Mouse (Mus musculus) hindbrain, embryonic 14.5 days (tissue): ENCODE results near the gene Men1. TPM values are rescaled to one million over a fixed set of nuclear protein-coding genes. Genes with fewer than 3 reads are reported as not detected.
A peak's percentile ranks its signal among the peaks of the same experiment; 100 is the strongest.
"Not testable (repeated sequence)": the region's sequence is repeated elsewhere in the genome, so short reads cannot be mapped to it uniquely, and the experiment has no call there.

Experiments used
- ATAC-seq: fragments of 200-750 bp; cut with Nextera tagmentation; 2 replicates; pipeline ENCODE4 v1.8.0; 2017; ENCODE audit warnings: moderate number of reproducible peaks, mild to moderate bottlenecking, moderate TSS enrichment, moderate library complexity; ENCODE audit not compliant: low FRiP score
- DNase-seq: peaks from one replicate; pipeline ENCODE4 v3.0.0-alpha.2; 2015; ENCODE audit warnings: low spot score
- H3K27ac ChIP-seq: fragments of 300-500 bp; sonication (generic); 2 replicates; pipeline ENCODE4 v1.5.1; 2014; ENCODE audit warnings: mild to moderate bottlenecking, moderate library complexity
- H3K27me3 ChIP-seq: fragments of 300-500 bp; sonication (generic); 2 replicates; pipeline ENCODE4 v1.6.1; 2014; ENCODE audit warnings: mild to moderate bottlenecking, low read length, mixed read lengths; ENCODE audit not compliant: control insufficient read depth, insufficient read depth
- H3K36me3 ChIP-seq: fragments of 300-500 bp; sonication (generic); replicated peaks from 2 replicates; pipeline ENCODE4 v1.6.1; 2014; ENCODE audit not compliant: control insufficient read depth, insufficient read depth
- H3K4me1 ChIP-seq: fragments of 300-500 bp; sonication (generic); replicated peaks from 2 replicates; pipeline ENCODE4 v1.6.1; 2014; ENCODE audit warnings: antibody characterized with exemption, low read length, mixed read lengths; ENCODE audit not compliant: control insufficient read depth, insufficient read depth
- H3K4me2 ChIP-seq: fragments of 300-500 bp; sonication (generic); replicated peaks from 2 replicates; pipeline ENCODE4 v1.6.1; 2014; ENCODE audit warnings: mild to moderate bottlenecking, moderate library complexity
- H3K4me3 ChIP-seq: fragments of 300-500 bp; sonication (generic); replicated peaks from 2 replicates; pipeline ENCODE4 v1.5.1; 2014; ENCODE audit warnings: mild to moderate bottlenecking, low read length
- H3K9ac ChIP-seq: fragments of 300-500 bp; sonication (generic); 2 replicates; pipeline ENCODE4 v1.6.1; 2014
- H3K9me3 ChIP-seq: fragments of 300-500 bp; sonication (generic); 2 replicates; pipeline ENCODE4 v1.6.1; 2016; ENCODE audit warnings: low read length; ENCODE audit not compliant: control insufficient read depth
- WGBS: fragments of 180-500 bp; shearing (Covaris S2); extraction: QIAGEN DNeasy Blood & Tissue Kit; methylation state at CpG from one replicate; pipeline ENCODE4 v1.1.7; 2014; 5-methylcytosine and 5-hydroxymethylcytosine counted together
- polyA plus RNA-seq: library from polyadenylated mRNA; unstranded; fragments of >200 nt; fragmentation: Nextera tagmentation; extraction: Ambion mirVana; gene quantifications from 2 replicates; pipeline ENCODE4 v1.2.1, GENCODE M21; 2014

The Men1 gene
- polyA plus RNA-seq = 46.7 and 51.5 TPM in 2 replicates

DNA sequence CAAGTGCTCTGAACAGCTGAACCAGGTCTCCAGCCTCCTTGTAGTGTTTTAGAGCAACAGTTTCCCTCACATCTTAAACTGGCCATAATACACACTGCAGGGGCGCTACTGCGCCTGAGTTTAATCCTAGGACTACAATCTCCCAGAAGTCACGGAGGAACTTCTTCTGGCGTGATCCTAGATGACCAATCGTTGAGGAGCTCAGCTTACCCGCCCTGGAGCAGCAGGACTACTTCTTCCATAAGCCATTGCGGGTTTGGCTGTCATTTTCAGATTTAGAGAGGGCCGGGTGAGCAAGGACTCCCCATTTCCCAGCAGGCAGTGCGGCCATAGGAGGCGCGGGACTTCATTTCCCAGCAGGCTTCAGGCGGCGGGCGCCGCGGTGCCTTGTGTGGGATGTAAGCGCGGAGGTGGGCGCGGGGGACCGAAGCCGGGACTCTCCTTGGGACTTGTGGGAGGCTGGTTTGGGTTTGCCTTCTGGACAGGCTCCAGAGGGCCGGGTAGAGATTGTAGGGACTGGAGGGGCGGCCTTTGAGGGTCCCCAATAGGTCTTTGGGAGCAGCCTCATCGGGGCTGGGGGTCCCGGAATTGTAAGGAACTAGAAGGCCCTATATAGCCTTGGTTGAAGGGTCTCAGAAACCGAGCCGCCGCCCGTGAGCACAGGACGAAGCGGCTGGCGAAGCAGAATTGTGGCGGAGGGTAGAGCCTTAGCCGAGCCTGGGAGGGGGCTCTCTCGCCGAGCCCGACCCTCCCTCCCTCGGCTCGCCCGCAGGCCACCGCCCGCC is at the start of gene Men1:
TSS of gene Men1 (plus strand) at position 307 of the 785 bp plus-strand sequence.
- Histone ChIP-seq H3K9me3 (no peaks in the 10 kb centered on the region), H3K4me2 (peak within 1 kb of the TSS; percentile 88), H3K27me3 (no peaks in the 10 kb centered on the region), H3K4me1 (peaks cover 19% of the 10 kb centered on the region), H3K36me3 (peaks cover 32% of the 10 kb centered on the region), H3K27ac (peak within 1 kb of the TSS; percentile 80), H3K4me3 (peak within 1 kb of the TSS; percentile 67), H3K9ac (peak within 1 kb of the TSS; percentile 82)
- WGBS = under 1% methylated on average over 41 of the region's 43 CpGs
- DNase-seq = peak; percentile 94
- ATAC-seq = peak; percentile 95

DNA sequence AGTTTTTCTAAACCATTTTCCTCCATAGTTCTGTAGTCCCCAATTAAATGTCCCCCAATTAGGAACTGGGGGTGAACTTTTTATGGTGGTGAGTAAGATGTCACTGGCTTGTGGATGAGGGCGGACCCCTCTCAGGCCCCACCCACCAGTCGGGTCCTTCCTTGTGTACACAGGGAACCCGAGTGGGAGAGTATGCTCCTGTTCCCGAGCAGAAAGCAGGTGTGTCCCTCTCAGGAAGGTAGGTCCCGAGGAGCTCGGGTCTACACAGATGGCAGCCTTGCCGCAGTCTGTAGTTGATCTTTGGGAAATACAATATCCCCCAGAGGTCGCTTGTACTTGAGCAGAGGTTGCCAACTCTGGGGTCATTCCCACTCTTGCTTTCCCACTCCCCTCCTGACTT is 49.6 kb upstream of the Men1 start:
- WGBS = 90% methylated on average over 8 of the region's 8 CpGs
- Histone ChIP-seq H3K4me1 (peaks cover 6% of the 10 kb centered on the region), H3K36me3 (peaks cover 79% of the 10 kb centered on the region), H3K9me3 (no peaks in the 10 kb centered on the region), H3K4me3 (no peak overlapping the region), H3K27me3 (no peaks in the 10 kb centered on the region), H3K27ac (no peak overlapping the region), H3K4me2 (no peak overlapping the region), H3K9ac (no peak overlapping the region)
- ATAC-seq (no peak), DNase-seq (no peak)

DNA sequence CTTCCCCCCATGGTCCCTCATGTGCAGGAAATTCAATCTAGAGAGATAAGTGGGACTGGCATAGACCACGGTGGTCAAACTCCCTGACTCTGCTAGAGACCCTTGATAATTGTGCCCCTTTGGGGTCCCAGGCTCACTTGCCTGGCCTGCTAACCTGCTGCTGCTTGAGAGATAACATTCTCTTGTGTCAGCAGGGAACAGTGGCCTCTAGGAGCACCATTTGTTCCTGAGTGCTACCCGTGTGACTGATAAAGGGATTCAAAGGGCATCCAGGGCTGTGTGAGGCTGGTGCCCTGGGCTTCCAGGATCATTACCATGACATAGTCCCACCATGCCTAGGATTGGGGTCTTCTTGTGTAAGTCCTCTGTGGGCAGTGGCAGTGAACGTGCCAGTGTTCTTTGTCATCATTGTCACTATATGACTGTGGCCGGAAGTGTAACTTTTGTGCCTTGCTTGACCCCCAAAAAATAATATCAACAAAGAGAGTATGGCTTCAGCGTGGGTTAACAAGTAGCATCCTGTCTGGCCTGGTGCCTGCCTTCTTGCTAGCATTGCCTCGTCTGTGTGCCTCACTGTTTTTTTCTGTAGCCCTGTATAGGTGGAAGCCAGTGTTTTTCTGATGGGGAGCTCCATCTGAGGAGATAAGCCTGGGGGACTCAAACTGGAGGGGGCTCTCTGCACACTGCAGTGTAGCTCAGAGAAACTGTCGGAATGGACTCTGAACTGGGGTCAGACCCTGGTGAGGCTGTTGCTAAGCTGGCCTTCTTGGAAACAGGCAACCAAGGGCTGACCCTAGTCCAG is 48.9 kb upstream of the Men1 start:
- WGBS = 84% methylated on average over 7 of the region's 7 CpGs
- no peak overlapping the region for H3K4me3 ChIP-seq
- ATAC-seq (no peak), DNase-seq (no peak)
- H3K4me1 ChIP-seq = peaks cover 6% of the 10 kb centered on the region
- H3K27me3 ChIP-seq = no peaks in the 10 kb centered on the region
- no peak overlapping the region for H3K4me2 ChIP-seq
- no peak overlapping the region for H3K27ac ChIP-seq
- no peak overlapping the region for H3K9ac ChIP-seq
- peaks cover 75% of the 10 kb centered on the region for H3K36me3 ChIP-seq
- H3K9me3 ChIP-seq = no peaks in the 10 kb centered on the region

DNA sequence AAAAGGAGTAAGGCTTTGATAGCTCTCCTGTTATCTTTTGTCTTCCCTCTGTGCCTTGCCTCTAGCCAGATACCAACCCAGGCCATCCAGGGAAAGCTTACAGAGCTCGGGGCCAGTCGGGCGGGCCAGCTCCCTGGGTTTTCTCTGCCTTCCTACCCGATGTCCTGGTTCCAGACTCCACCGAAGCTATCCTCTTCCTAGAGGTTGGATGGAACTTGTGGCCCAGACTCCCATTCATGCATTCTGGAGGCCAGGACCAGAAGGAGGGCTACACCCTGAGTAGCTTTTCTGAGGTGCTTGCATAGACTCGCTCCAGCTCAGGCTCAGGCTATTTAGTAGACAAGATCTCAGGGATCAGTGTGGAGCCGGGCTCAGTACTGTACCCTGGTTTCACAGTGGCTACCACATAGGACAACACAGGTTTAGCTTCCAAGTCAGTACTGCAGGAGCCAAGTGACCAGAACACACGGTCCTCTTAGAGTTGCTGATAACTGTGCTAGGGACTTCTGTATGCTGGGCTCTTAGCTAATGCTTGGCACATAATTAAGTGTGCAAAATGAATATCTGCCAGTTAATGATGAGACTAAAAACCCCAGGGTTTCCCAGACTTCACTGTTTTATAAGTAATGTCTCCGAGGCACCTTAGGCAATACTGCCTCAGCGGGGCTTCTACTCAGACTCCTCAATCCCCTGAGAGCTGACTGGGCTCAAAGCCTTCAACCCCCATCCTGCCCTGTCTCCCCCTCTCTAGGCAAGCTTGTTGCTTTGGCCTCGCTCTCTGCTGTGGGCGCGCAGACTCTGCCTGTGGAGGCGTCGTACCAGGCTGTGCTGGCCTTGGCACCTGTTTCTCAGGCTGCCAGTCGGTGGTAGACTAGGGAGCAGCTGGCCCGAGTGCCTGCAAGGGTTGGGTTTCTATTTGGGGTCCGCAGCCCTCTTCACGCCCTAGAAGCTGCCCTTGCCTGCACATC is 48.1 kb upstream of the Men1 start:
- WGBS = 89% methylated on average over 19 of the region's 19 CpGs
- peaks cover 66% of the 10 kb centered on the region for H3K36me3 ChIP-seq
- DNase-seq (no peak), ATAC-seq (no peak)
- H3K9ac ChIP-seq = no peak overlapping the region
- H3K27me3 ChIP-seq = no peaks in the 10 kb centered on the region
- H3K4me3 ChIP-seq = no peak overlapping the region
- H3K27ac ChIP-seq = no peak overlapping the region
- H3K4me2 ChIP-seq = no peak overlapping the region
- H3K4me1 ChIP-seq = peaks cover 6% of the 10 kb centered on the region
- no peaks in the 10 kb centered on the region for H3K9me3 ChIP-seq

DNA sequence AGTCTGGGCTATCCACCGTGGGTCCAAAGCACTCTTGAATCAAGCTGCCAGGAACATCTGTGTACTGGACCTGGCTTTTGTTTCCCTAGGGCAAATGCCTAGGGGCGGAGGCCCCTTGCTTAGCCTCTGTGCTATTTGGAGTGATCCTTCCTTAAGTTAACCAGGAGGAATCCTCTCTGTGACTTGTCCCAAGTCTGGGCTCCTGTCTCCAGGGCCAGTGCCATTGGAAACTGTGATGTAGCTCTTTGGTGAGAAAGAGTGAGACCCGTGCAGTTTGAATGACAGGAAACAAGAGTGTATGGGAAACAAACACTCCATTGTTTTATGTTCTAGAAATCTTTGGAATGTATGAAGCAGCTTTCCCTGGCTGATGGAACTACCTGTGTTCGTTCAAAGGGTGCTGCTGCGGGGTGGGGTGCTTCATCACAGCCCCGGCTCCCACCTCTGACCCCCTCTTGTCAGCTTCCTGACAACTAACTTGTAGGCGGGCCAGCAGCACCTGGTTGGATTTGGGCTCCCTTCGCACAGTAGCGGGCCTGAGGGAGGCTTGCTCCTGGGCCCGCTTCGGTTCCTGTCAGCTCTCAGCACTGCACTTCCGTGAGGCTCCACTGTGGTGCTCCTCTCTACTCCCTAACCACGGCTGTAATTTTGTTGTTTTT is 46.4 kb upstream of the Men1 start:
- WGBS = 83% methylated on average over 13 of the region's 13 CpGs
- no peak for DNase-seq
- H3K4me1 ChIP-seq = peaks cover 6% of the 10 kb centered on the region
- no peaks in the 10 kb centered on the region for H3K9me3 ChIP-seq
- peak overlapping the region; percentile 29; the same call in 1 of the 2 replicates for H3K27ac ChIP-seq
- ATAC-seq = no peak
- no peak overlapping the region for H3K4me3 ChIP-seq
- H3K36me3 ChIP-seq = peaks cover 50% of the 10 kb centered on the region
- no peaks in the 10 kb centered on the region for H3K27me3 ChIP-seq
- H3K9ac ChIP-seq = no peak overlapping the region
- no peak overlapping the region for H3K4me2 ChIP-seq

DNA sequence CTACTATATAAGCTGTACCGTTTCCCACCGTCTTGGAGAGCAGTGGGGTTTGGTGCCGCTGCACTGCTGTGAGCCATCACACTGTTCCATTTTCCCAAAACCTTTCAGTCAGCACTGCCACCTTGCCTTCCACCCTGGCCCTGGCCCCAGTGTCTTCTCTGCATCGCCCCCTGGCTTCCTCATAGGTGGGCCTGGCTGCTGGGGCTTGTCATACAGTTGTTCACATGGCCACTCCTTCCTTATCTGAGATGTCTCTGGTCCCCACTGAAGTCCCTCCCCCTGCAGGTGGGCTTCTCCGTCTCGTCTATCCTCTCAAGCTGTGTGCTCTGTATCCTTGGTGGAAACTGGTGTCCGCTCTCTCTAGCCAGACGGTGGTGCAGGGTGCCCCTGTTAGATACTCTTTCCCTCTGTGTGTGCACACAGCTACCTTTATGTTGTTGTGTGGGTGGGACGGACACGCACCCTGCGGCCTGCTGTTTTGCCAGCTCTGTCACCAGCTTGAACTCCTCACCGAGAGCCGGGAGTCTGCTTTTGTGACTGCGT is 45.0 kb upstream of the Men1 start:
- Histone ChIP-seq H3K9ac (no peak overlapping the region), H3K27ac (no peak overlapping the region), H3K4me3 (no peak overlapping the region), H3K4me1 (peaks cover 6% of the 10 kb centered on the region), H3K27me3 (no peaks in the 10 kb centered on the region), H3K9me3 (no peaks in the 10 kb centered on the region), H3K36me3 (peaks cover 46% of the 10 kb centered on the region), H3K4me2 (no peak overlapping the region)
- ATAC-seq (no peak), DNase-seq (no peak)
- 96% methylated on average over 14 of the region's 14 CpGs for WGBS

DNA sequence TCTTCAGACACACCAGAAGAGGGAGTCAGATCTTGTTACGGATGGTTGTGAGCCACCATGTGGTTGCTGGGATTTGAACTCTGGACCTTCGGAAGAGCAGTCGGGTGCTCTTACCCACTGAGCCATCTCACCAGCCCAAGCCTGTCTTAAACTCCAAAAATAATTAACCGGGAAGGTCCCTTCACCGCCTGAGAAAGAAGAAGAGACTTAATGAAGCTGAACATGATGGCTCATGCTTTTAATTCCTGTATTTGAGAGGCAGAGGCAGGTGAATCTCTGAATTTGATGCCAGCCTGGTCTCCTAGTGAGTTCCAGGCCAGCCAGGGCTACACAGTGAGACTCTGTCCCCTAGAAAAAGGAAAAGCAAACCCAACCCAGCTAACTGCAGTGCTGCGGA is 44.1 kb upstream of the Men1 start:
- not testable (repeated sequence) for H3K9me3 ChIP-seq, DNase-seq, ATAC-seq, H3K4me2 ChIP-seq, H3K4me3 ChIP-seq, H3K27ac ChIP-seq, H3K27me3 ChIP-seq, H3K9ac ChIP-seq, H3K4me1 ChIP-seq
- WGBS = 95% methylated on average over 5 of the region's 6 CpGs
- H3K36me3 ChIP-seq = peaks cover 45% of the 10 kb centered on the region

- no peak overlapping the region for H3K4me3 ChIP-seq
- H3K27ac ChIP-seq = 0 out of 2 replicates have a peak overlapping the region, but pooled peaks have one; percentile 20
- no peak overlapping the region for H3K9ac ChIP-seq
- peaks cover 6% of the 10 kb centered on the region for H3K4me1 ChIP-seq
- H3K27me3 ChIP-seq = no peaks in the 10 kb centered on the region
- WGBS = 77% methylated on average over 10 of the region's 10 CpGs
- H3K36me3 ChIP-seq = peaks cover 45% of the 10 kb centered on the region
- ATAC-seq (no peak), DNase-seq (no peak)
- H3K4me2 ChIP-seq = no peak overlapping the region
- no peaks in the 10 kb centered on the region for H3K9me3 ChIP-seq
Measured at GRCm38 (mm10) chr19:6291117-6291781, 43.5 kb upstream of the Men1 start.
